Mouse (Mus musculus) thymus, postnatal 36 days (tissue): ENCODE data around the gene Rae1.

Experiments used
- DNase-seq, 2 experiments: peaks; one replicate each; pipeline ENCODE4 v3.0.0; 2022; ENCODE audit warnings: mixed read lengths in 2 of 2

Rae1 gene

DNA sequence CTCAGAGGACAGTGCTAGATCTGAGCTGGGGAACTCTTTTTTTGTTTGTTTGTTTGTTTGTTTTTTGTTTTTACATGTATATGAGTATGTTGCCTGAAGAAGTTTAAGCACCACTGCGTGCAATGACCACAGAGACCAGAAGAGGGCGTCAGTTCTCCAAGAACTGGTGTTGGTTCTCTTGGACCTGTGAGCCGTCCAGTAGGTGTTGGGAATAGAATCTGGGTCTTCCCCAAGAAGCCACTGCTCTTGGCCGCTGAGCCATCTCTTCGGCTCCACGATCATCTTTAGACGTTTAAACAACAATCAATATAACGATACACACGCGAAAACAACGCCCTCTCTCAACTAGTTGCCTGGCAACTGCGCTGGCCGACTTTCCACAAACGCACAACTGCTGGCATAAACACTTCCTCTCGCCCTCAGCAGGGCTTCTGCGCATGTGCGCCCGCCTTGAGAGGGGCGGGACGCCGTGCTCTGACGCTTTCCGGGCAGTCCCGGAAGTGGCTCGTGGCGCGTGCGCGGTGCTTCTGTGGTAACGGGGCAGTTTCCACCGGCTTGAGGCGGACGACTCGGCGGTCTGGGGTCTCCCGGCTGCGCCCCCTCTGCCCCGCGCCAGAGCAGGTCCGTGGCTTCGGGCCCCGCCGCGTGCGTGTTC lies at the start of gene Rae1:
Gene Rae1, plus strand, starts transcription at position 488 of the 655 bp plus-strand sequence.
- DNase-seq, result peak; percentile 98 to 99

DNA sequence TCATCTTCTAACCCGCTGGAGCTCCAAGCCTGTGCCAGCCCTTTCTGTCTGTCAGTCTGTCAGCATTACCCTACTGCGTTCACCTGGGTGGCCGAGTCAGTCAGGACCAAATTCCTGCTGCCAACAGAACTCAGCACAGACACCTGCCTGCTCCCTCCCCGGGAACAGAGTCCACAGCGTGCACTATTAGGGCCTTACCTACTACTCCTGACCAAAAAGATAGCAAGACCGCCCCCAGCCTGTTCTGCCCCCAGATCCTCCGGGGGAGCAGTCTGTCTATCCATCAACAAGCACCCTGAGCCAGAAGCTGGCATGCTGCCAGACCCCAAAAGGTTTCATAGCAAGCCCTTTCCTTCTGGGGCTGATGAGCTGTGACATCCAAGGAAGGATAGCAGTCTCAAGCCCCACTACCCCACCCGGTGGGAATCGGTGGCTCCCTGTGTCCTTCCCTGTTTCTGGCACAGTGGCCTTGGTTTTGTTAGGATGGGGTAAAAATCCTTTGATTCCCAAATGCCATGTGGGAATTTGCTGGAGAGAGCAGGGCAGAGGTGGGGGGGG lies 49.7 kb upstream of the Rae1 start:
- DNase-seq, result no peak

DNA sequence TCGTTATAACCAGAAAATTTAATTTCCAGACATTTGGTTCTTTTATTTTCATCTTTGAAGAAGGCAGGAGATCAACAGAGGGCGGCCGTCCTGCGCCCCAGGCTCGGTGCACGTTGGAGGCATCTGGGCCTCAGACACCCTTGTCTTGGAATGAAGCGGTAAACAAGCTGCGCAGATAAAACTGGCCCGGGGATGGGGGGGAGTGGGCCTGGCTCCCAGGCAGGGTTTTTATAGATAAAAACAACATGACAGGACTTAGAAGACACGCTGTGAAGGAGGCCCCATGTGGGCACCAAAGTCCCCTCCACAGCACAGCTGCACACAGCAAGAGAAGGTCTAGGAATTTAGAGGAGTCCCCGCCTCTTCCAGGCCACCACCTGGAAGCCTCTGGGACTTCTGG lies 49.2 kb upstream of the Rae1 start:
- no peak for DNase-seq

DNA sequence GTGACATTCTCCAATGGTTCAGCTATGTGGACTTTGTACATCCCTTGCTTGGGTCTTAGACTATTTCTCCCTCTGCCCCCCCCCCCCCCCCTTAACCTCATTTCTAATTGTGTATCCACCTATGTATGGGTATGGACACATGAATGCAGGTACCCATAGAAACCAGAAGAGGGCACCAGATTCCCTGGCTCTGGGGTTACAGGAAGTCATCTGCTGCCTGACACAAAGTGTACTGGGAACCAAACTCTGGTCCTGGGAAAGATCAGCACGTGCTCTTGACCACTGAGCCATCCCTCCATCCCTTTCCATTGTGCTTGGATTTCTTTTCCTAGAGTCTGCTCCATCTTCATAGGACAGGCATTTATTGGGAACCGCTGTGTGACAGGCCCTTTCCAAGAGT lies 47.9 kb upstream of the Rae1 start:
- DNase-seq, result no peak

DNA sequence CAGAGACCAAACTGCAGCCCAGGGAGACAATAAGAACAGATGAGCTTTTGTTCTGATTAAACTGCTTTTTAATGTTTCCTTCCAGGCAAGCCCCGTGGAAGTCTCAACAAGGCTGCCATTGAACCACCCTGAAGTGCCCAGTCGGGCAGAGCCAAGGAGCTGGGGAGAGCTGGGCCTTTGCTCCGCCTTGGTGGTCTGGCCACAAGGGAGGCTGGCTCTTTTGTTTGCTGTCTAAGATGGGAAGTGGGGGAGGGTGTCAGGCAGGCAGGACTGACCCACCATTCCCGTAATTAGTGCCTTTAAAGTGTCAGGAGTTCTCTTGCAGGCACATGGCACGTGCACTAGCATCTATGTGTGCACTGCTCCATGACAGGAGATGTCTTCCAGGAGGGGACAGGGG lies 41.3 kb upstream of the Rae1 start:
- no peak for DNase-seq

DNA sequence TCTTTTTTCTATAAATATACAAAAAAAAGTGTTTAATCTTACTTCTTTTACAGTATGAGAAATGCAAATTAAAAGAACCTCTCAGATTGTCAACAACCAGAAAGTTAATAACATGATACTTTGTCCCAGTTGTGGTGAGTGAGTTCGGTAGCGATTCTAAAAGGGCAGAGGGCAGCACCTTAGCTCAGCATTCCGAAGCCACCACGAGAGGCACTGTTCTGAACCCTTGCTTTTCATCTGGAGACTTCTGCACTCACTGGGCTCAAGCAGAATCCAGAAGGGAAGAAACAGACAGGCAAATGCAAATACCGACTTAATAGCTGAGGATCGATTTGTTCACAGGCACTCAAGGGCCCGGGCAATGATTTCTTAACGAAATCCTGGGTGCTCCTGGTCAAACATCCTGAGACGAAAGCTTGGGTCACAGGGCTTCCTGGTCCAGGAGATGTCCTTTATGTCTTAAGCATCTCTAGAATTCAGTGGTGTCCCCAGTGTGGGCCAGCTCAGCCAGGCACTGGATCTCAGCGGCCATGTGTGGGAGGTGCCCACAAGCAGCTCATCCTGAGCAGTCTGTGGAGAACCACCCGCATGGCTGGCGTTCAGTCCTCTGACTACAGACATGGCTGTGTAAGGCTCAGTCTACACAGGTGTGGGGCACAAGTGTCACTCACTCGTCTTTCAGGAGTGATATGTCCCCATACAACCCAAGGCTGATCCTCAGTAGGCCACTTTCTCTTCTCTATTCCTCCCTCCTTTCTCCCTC lies 40.7 kb upstream of the Rae1 start:
- no peak for DNase-seq

DNA sequence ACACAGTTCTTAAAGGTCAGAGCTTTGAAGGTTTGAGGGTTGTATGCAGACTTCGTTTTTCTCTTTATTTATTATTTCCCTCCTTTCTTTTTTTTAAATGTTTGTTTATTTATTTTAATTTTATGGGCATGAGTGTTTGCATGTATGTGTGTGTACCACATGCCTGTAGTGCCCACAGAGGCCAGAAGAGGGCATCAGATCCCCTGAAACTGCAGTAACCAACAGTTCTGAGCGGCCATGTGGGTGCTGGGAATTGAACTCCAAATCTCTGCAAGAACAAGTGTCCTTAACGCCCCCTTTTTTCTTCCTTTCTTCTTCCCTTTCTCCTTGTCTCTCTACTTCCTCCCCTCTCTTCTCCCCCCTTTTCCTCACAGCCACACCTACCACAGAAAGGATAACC lies 39.6 kb upstream of the Rae1 start:
- DNase-seq, result no peak

DNA sequence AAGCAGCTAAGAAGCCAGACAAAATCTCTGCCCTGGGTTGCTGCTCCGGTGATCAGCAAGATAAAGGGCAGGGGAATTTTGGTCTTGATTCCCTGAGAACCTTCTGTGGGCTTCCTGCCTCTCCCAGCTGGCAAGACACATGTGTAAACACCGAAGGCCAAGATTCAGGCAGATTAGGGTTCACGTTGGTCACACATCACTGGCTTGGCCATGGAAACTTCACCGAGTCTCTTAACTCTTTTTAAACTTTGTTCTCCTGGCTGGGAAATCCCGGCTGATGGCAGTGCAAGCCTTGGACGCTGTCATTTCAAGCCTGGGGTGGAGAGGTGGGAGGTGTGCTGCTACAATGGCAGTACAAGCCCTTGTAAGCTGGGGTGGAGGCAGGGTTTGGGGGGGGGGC lies 38.7 kb upstream of the Rae1 start:
- no peak for DNase-seq

DNA sequence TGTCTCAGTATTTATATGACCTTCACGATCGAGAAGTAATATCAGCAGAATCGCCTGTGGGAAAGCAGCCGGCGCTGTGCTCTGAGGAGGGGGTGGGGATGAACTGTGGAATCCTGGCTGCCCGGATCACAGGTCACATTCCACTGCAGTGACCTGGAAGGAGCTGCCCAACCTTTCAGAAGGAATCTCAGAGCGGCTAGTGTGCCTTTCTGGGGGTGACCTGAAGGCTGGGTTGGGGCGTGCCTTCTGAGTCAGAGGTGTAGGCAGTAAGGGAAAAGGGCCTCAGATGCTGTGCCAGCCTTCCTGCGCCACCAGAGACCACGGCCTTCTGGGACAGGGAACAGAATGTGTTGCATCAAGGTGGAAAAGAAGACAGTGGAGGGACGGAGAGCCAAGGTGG lies 34.7 kb upstream of the Rae1 start:
- DNase-seq, result no peak

DNA sequence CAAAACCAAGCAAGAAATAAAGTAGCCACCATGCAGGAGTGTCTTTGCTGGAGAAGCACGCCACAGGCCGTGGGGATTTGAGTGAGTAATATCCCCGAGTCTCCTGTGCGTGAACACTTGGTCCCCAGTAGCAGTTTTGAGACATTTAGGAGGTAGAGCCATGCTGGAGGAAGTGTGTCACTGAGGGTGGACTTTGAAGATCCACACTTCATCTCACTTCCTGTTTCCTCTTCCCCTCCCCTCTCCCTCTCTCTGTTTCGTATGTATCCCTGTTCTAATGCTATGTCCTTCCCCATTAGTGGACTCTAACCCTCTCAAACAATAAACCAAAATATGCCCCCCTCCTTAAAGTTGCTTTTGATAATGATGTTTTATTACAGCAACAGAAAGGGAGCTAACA lies 33.4 kb upstream of the Rae1 start:
- DNase-seq, result peak in 1 of 2 experiments; percentile 16

DNA sequence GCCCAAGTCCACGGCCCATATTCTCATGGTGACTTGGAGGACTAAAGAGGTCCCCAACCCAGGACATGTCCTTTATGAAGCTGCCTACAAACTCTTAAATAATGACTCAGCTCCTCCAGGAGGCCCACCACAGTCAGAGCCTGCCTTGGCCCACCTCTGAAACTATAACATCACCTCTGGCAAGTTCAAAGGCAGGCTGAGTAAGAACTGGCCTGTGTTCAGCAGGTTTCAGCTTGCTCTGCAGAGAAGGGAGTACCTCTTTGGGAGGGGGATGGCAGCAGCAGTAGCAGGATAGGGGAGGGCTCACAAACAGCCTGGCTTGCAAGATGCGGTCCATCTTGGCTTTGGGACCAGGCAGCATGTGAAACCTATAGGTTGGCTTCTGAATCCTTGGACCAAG lies 28.1 kb upstream of the Rae1 start:
- DNase-seq, result no peak

DNA sequence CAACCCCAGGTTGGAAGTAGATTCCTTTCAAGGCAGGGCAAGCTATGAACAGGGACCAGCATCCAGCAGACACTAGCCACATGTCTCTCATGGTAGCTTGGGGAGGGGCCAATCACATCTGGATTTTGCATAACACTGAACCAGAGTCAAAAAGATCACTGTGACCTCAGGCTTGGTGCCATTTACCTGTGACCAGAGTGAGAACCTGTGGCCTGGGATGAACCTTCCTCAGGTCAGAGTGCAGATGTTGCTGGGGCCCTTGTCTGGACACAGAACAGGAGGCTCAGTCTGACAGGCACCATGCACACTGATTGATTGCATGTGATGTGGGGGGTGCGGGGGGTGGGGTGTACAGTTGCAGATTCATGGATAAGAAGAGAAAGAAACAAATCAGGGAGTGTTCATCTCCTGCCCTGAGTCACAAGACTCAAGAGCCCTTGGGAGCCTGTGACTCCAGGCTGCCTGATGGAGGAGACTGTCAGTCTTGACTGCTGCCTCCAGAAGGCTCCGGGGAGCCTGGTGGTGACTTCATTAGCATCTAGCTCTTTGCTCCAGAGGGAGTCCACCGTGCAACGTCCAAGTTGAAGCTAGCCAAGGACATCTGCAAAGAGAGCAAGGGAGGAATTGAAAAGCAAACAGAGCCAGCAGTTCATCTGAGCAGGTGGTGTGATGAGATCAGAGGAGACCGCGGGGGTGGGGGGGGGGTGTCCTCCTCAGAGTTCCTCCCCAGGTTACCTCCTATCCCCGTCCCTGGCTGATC lies 25.9 kb upstream of the Rae1 start:
- peak; percentile 36 to 37 for DNase-seq

DNA sequence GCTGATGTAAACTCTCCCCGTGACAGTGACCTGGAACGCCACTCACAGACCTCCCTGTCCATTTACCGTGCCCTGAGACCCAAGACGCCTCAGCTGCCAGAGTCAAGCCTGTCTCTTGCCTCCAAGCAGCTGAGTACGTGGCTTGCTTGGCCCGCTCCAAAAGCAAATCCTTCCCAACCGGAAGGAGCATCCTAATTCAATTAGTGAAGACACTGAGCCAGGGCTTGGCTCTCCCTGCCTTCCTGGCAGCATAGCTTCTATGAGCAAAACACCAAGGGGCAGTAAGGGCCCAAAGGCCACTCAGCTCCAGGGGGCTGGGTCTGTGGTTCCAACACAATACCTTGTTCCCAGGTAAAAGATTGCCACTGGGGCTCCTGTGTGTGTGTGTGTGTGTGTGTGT lies 25.2 kb upstream of the Rae1 start:
- peak in 1 of 2 experiments; percentile 41 for DNase-seq

DNA sequence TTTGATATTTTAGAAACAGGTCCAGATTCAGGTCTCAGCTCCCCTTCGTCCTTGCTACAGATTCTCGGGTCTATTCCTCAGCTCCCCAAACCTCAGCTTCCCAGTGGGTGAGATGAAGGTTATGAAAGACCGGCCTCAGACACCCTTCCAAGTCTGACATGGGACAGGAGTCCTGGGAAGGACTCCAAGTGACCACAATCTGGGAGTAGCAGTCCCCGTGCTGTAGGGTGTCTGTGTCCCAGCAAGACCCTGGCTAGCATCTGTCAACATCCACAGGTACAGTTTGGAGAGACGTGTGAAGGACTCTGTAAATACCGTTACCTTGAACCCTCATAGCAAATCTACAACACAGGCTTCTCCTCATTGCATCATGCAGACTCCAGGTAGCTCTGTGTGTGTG lies 24.8 kb upstream of the Rae1 start:
- DNase-seq, result peak in 1 of 2 experiments; percentile 15

DNA sequence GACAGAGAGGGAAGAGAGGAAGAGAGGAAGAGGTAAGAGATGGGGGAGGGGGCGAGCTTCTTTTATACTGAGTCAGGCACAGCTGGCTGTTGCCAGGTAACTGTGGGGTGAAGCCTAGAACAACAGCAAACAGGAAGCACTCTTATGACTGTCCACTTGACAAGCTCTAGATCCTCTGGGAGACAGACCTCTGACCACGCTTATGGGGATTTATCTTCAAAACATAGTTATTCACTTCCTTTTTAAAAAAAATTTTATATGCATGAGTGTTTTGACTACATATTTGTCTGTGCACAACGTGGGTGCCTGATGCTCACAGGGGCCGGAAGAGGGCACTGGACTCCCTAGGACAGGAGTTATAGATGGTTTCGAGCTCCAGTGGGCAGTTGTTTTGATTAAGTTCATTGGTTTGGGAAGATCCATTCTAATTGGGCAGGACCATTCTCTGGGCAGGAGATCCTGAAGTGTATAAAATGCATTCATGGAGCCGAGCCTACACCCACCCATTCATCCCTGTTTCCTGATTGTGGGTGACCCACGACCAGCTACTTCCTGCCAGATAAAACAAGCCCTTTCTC lies 23.2 kb upstream of the Rae1 start:
- peak; percentile 62 to 75 for DNase-seq

DNA sequence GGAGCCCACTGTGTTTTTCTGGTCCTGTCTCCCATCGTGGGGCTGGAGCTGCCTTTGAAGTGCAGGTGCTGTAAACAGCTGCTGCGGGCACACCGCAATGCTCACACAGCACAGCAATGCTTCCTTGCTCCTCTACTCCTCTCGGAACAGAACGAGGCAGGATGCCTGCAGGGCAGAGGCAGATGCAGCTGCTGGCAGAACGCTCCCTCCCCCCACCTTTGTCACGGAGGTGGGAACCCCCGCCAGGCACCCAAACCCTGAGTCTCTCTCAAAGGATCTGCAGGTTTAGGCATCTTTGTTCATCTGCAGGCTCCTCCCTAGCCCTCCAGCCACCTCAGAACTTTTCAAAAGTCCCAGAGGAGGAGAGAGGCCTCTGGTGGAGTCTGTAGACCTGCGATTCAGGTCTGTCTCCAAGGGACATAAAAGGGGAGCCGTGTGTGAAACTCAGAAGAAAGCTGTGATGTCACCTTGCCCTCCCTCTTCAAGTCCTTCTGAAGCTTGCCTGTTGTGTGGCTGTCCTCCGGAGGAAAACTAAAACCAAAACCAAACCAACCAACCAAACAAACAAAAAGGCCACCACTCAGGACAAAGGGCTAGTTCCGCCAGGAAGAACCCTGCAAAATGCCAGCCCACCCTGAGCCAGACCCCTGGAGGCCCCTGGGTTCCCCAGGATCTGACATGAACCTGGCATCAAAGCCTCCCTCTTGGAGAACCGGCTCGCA lies 22.3 kb upstream of the Rae1 start, which contains the start of gene Spo11:
Gene Spo11, plus strand, starts transcription at position 292 of the 722 bp plus-strand sequence.
- peak; percentile 88 to 96 for DNase-seq

DNA sequence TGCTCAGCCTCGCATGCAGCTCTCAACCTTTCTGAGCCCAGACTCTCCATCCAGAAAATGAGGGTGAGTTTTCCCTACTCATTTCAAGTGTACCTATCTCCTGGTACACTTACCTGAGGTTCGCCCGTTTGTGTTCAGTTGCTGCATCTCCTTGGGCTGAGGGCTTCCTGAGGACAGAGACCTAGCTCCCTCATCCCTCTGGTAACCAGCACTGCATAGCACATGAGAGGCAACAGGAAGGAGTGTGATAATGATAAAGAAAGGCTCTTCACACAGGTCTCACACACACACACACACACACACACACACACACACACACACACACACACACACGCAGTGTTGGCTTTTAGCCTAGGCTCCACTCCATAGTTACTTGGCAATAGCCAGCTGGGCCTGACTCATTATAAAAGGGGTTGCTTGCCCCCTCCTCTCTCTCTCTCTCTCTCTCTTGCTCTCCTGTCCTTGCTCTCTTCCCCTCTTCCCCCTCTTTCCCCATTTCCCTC lies 21.7 kb upstream of the Rae1 start:
- DNase-seq, result peak in 1 of 2 experiments; percentile 62

DNA sequence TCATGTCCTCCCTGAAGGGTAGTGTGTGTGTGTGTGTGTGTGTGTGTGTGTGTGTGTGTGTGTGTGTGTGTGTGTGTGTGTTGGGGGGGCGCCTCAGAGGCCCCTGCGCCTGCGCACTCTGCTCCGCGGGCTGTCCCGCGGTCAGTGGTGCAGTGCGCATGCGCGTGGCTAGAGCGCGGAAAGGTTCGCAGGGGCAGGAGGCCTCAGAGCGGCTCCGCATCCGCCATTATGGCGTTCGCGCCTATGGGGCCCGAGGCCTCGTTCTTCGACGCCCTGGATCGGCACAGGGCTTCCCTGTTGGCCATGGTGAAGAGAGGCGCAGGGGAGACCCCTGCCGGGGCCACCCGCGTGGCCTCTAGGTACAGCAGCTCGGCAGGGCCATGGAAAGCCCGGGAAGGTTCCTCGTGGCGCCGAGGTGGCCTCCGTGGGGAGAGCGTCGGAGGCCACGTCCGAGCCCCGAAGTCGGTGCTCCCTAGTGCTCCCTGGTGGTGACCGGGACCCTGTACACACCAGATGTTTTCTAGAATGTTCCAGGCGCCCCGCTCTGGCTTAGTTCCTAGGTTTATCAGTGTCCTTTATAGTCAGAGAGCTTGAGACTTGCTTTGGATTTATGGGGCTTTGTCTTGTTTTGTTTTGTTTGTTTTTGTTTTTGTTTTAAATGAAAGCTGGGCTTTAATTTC lies 20.1 kb upstream of the Rae1 start:
- peak in 1 of 2 experiments; percentile 37 for DNase-seq

DNA sequence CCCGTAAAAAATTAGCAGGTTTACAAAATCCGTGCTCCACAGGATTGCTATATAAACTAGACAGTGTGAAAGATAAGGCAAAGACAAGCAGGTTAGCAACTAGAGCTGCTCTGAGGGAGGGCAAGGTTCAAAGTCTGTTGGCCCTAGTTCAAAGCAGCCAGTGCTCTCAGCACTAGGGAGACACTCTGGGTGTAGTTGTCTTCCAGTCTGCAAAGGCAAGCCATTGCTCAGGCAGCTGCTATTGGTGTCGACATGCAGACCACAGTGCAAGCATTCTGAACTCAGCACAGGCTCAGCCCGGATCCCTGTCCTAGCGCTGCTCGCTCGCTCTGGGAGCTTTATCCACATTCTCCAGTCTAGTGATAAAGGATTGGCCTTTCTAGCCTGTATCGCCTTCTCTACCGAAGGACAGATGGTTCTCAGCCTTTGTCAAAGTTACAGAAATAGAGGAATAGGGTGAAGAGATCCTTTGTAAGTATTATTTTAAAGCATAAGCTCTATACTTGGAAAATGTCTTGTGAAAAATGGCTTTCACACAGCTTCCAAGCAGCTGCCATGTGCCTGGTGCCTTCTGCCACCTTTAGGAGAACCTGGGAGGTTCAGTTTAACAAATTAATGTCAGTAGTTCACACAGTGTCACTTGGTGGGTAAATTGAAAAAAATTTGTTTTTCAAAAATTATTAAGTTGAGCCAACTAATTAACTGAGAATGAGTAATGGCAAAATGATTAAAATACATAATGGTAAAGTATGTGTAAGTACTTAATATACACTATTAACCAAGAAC lies 16.9 kb upstream of the Rae1 start:
- DNase-seq, result peak; percentile 35 to 61

DNA sequence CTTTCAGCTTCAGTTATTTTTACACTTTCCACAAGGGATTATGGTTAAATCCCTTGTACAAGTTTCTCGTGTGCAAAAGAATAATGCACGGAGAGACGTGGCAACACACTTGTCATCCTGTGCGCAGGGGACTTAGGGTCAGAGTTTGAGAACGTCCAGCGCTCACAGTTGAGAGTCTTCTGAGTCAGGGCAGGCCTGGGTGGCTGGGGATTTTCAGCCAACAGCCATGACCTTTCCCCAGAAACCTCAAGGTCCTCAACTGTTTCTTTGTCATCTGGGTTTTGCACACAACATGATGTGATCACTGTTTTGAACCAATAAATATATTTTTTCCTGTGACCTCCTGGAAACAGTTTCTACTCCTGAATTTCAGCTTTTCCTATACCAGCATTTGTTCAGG lies 9.8 kb upstream of the Rae1 start:
- no peak for DNase-seq

DNA sequence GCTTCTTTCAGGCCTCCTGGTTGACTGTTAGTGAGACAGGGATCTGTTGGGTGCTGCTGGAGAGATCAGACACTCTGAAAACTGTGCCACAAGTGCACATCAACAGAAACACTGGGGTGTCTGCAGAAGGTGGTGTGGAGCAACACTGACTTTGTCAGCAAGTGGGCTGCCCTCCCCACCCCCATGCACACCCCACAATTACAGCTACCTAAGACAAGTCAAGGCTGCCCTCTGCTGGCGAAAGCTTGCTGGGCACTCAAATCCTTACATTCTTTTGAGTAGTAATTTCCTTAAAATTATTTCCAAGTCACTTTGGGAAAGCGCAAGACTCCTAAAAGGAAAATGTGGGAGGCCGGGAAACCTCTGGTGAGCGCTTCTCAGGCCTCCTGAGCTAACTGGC lies 3.7 kb upstream of the Rae1 start:
- DNase-seq, result peak; percentile 83 to 84
